Mouse (Mus musculus) right cerebral cortex, adult 2 months (tissue): ENCODE measurements around the gene Cfap61.

ENCODE experiments used
- DNase-seq, 2 experiments: peaks; one replicate each; pipeline ENCODE4 v3.0.0; 2021 to 2022; ENCODE audit warnings: low spot score in 2 of 2

Gene Cfap61

GRCm38 (mm10) chr2:146257037-146257436 lies 322.5 kb downstream of the Cfap61 start:
- DNase-seq = no peak

GRCm38 (mm10) chr2:146257609-146258008 lies 323.0 kb downstream of the Cfap61 start:
- DNase-seq = no peak

GRCm38 (mm10) chr2:146258736-146259469 lies 324.3 kb downstream of the Cfap61 start:
- DNase-seq = peak; percentile 54 to 55

DNA sequence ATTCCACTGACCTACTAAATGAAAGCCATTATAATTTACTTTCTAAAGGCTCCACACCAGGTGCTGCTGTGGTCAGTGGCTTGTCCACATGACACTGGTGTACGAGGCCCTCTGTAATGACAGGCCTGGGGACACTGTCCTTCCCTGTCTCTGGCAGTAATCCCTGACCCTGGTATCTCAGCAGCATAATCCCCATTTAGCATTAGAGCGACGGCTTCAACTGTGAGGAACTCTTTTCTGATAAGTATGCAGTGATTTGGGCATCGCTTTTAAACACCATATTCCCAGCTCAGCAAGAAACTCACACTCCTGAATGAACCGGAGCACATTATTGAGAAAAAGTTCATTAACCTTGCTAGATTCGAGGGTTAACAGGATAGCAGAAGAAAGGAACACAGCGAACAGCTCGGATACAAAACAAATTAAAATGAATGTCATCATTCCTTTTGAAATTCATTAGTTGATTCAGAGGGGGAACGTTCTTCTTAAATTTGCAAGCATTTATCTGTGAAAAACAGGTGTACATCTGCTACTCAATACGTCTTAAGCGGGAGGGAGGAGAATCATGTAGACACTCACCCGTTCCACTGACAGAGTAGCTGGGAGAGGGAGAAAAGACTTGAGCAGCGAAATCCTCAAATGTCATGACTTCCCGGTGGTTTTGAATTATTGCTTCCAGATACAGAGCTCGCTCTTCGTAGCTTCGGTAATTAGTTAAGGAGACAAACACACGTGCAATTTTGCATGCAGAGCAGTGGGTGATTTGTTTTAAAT lies 325.4 kb downstream of the Cfap61 start:
- DNase-seq = no peak

DNA sequence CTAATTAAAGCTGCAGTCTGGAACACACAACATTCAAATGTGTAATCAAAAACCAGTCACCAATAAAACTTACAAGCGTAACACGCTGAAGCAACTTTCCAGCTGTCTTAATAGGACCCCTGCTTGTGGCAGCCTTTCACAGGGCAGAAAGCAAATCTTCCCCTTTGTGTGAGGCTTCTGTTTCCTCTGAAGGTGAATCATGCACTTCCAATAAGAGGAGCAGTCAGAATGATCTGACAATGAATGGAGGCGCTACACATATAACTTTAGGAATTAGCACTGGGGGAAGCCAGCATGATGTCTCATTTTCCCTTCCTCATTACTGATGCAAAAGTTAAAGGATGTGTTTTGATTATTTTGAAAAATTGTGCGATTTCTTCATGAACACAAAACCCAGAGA lies 326.6 kb downstream of the Cfap61 start:
- DNase-seq = no peak

GRCm38 (mm10) chr2:146262215-146262614 lies 327.6 kb downstream of the Cfap61 start:
- no peak for DNase-seq

DNA sequence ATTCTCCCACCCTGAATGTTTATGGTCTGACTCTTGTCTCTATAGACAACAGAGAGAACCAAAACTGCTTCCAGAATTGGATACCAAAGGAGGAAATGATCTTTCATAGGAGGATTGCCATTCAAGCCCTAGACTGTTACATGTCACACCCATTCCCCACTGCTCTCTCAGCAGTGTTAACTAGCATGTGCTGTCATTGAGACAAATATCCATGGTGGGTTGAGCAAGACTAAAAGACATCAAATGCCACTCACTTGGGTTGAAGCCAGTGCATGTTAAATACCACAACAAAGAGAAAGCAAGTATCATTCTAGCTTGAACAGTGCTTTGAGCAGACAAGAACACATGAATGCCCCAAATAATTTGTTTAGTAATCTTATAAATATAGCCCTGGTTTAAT lies 328.4 kb downstream of the Cfap61 start:
- no peak for DNase-seq
